Mouse (Mus musculus) liver, embryonic 15.5 days (tissue): ENCODE data around the gene Parp8. TPM values are rescaled to one million over a fixed set of nuclear protein-coding genes. Genes with fewer than 3 reads are reported as not detected.

Experiments used
- ATAC-seq: fragments of 200-750 bp; cut with Nextera tagmentation; 2 replicates; pipeline ENCODE4 v1.8.0; 2017; ENCODE audit warnings: moderate number of reproducible peaks, mild to moderate bottlenecking, moderate library complexity; ENCODE audit not compliant: insufficient read depth
- H3K27ac ChIP-seq: fragments of 300-500 bp; sonication (generic); replicated peaks from 2 replicates; pipeline ENCODE4 v1.5.1; 2015; ENCODE audit warnings: mild to moderate bottlenecking, inconsistent platforms
- H3K27me3 ChIP-seq: fragments of 300-500 bp; sonication (generic); 2 replicates; pipeline ENCODE4 v1.6.1; 2015; ENCODE audit warnings: mild to moderate bottlenecking, inconsistent platforms
- H3K36me3 ChIP-seq: fragments of 300-500 bp; sonication (generic); replicated peaks from 2 replicates; pipeline ENCODE4 v1.6.1; 2015; ENCODE audit warnings: moderate library complexity, mild to moderate bottlenecking, inconsistent platforms
- H3K4me1 ChIP-seq: fragments of 300-500 bp; sonication (generic); replicated peaks from 2 replicates; pipeline ENCODE4 v1.6.1; 2015; ENCODE audit warnings: inconsistent platforms
- H3K4me2 ChIP-seq: fragments of 300-500 bp; sonication (generic); 2 replicates; pipeline ENCODE4 v1.6.1; 2015; ENCODE audit warnings: moderate library complexity, mild to moderate bottlenecking, inconsistent platforms
- H3K4me3 ChIP-seq: fragments of 300-500 bp; sonication (generic); replicated peaks from 2 replicates; pipeline ENCODE4 v1.5.1; 2015; ENCODE audit warnings: mild to moderate bottlenecking, inconsistent platforms
- H3K9ac ChIP-seq: fragments of 300-500 bp; sonication (generic); 2 replicates; pipeline ENCODE4 v1.6.1; 2015; ENCODE audit warnings: moderate library complexity, mild to moderate bottlenecking, inconsistent platforms
- H3K9me3 ChIP-seq: fragments of 300-500 bp; sonication (generic); replicated peaks from 2 replicates; pipeline ENCODE4 v1.6.1; 2016; ENCODE audit warnings: inconsistent platforms
- whole genome bisulfite sequencing: fragments of 180-500 bp; shearing (Covaris S2); methylation state at CpG from one replicate; pipeline ENCODE4 v1.1.7; 2015; ENCODE audit warnings: mixed read lengths; ENCODE audit not compliant: insufficient replicate concordance; 5-methylcytosine and 5-hydroxymethylcytosine counted together
- polyA plus RNA-seq: library from polyadenylated mRNA; unstranded; fragments of >200 nt; fragmentation: Nextera tagmentation; extraction: Ambion mirVana; gene quantifications from 2 replicates; pipeline ENCODE4 v1.2.1, GENCODE M21; 2015

Parp8 gene
- polyA plus RNA-seq, 1 experiment from 2014 or later: 2.4 TPM

DNA sequence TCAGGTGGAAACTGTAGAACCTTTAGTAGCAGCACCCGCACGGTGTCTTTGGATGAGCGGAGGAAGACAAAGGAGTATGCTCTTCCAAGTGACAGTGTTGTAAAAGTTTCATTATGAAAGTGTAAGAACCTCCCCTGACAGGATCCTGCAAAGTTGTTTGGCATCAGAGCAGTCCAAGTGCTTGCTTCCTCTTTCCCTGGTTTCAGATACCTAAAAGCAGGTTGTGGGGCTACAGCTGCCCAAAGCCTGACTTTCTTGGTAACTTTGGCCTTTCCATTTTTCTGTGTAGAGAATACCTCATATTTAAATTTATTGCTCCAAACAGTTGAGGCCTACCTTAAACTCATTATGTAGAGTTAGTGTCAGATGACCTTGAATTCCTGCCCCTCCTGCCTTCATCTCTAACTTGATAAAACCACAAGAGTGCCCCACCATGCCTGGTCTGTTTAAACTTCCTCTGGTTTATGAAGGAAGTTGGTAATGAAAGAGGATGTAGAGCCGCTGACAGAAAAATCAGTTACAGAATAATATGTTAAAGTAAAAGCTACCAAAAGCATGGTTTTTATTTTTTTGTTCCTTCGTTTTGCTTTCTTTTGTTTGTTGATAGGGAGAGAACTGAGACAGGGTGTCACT is 8.5 kb upstream of the Parp8 start:
- no peaks in the 10 kb centered on the region for H3K27me3 ChIP-seq
- 0 out of 2 replicates have a peak, but pooled peaks have one; percentile 23 for ATAC-seq
- H3K36me3 ChIP-seq: no peaks in the 10 kb centered on the region
- WGBS: 34% methylated on average over 5 of the region's 5 CpGs
- H3K9me3 ChIP-seq: no peaks in the 10 kb centered on the region
- H3K4me1 ChIP-seq: 0 out of 2 replicates have a peak, but pooled peaks cover 3% of the 10 kb centered on the region
- peak overlapping the region; percentile 62 for H3K27ac ChIP-seq
- no peak overlapping the region for H3K4me2 ChIP-seq
- H3K9ac ChIP-seq: no peak overlapping the region
- H3K4me3 ChIP-seq: no peak overlapping the region

- 64% methylated on average over 1 of the region's 1 CpGs for WGBS
Measured at GRCm38 (mm10) chr13:117032402-117032801, 7.1 kb upstream of the Parp8 start.

DNA sequence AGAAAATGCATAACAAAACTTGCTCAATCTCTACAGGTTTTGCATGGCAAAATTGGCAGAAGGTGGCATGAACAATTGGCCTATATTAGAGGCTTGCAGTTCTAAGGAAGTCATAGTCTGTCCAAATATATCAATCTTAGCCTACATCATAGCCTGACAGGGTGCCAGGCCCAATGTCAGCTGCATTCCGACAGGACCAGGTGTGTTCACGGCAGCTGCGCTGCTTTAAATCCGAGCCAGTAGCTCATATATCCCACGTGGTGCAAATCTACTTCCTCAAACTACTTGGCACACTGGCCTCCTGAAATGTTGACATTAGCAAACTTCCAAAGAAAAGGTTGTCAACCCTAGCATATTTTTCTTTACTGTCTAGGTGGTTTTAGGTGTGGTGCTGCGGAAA is 6.2 kb upstream of the Parp8 start:
- no peak overlapping the region for H3K4me2 ChIP-seq
- no peaks in the 10 kb centered on the region for H3K36me3 ChIP-seq
- 0 out of 2 replicates have a peak, but pooled peaks cover 3% of the 10 kb centered on the region for H3K4me1 ChIP-seq
- peaks cover 11% of the 10 kb centered on the region for H3K27me3 ChIP-seq
- H3K9ac ChIP-seq: no peak overlapping the region
- H3K9me3 ChIP-seq: no peaks in the 10 kb centered on the region
- no peak overlapping the region for H3K4me3 ChIP-seq
- H3K27ac ChIP-seq: no peak overlapping the region
- ATAC-seq: no peak
- WGBS: 43% methylated on average over 6 of the region's 6 CpGs

More at GRCm38 (mm10) chr13:117032402-117032801, 7.1 kb upstream of the Parp8 start:
- Histone ChIP-seq H3K4me1 (0 out of 2 replicates have a peak, but pooled peaks cover 3% of the 10 kb centered on the region), H3K4me3 (0 out of 2 replicates have a peak overlapping the region, but pooled peaks have one; percentile 15), H3K9me3 (no peaks in the 10 kb centered on the region), H3K27ac (no peak overlapping the region), H3K4me2 (peak overlapping the region; percentile 18), H3K27me3 (peaks cover 3% of the 10 kb centered on the region), H3K36me3 (no peaks in the 10 kb centered on the region), H3K9ac (no peak overlapping the region)
- ATAC-seq: no peak

DNA sequence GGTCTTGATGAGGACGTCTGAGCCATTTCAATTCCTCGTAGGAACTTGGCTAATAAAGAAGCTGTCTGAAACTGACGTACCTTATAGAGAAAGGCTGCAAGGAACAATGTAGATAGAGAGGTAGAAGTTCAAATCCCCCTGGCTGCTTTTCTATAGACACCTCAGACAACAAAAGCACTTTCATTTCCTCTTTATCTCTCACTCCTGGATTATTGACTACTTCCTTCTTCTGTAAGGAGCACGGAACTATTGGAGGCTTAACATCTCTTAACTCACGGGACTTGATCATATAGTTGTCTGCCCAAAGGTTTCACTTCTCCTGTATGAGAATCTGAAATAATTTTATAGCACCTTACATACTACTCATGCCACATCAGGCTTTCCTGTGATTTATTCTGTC is 2.9 kb upstream of the Parp8 start:
- no peak for ATAC-seq
- 31% methylated on average over 5 of the region's 5 CpGs for WGBS
- H3K36me3 ChIP-seq: no peaks in the 10 kb centered on the region
- H3K4me3 ChIP-seq: no peak overlapping the region
- H3K4me2 ChIP-seq: no peak overlapping the region
- peaks cover 44% of the 10 kb centered on the region for H3K27me3 ChIP-seq
- H3K9me3 ChIP-seq: no peaks in the 10 kb centered on the region
- H3K9ac ChIP-seq: no peak overlapping the region
- no peak overlapping the region for H3K27ac ChIP-seq
- H3K4me1 ChIP-seq: peaks cover 6% of the 10 kb centered on the region; the same call in 1 of the 2 replicates

- no peak for ATAC-seq
- no peak overlapping the region for H3K9ac ChIP-seq
- 50% methylated on average over 9 of the region's 9 CpGs for WGBS
Measured at GRCm38 (mm10) chr13:117027336-117027735, 2.0 kb upstream of the Parp8 start.

GRCm38 (mm10) chr13:117026276-117026780 is 991 bp upstream of the Parp8 start:
- no peak overlapping the region for H3K27ac ChIP-seq

More at GRCm38 (mm10) chr13:117027336-117027735, 2.0 kb upstream of the Parp8 start:
- no peak overlapping the region for H3K4me2 ChIP-seq
- H3K4me1 ChIP-seq: peaks cover 6% of the 10 kb centered on the region; the same call in 1 of the 2 replicates
- H3K36me3 ChIP-seq: no peaks in the 10 kb centered on the region
- H3K9me3 ChIP-seq: no peaks in the 10 kb centered on the region
- no peak overlapping the region for H3K27ac ChIP-seq
- H3K27me3 ChIP-seq: peaks cover 48% of the 10 kb centered on the region
- H3K4me3 ChIP-seq: no peak overlapping the region

GRCm38 (mm10) chr13:117024916-117025225 is 466 bp downstream of the Parp8 start:
- Histone ChIP-seq H3K4me3 (peak overlapping the region; percentile 60), H3K36me3 (no peaks in the 10 kb centered on the region), H3K4me1 (peaks cover 6% of the 10 kb centered on the region; the same call in 1 of the 2 replicates), H3K4me2 (peak overlapping the region; percentile 72), H3K27ac (peak overlapping the region; percentile 58; the same call in 1 of the 2 replicates), H3K27me3 (peaks cover 48% of the 10 kb centered on the region), H3K9me3 (no peaks in the 10 kb centered on the region), H3K9ac (peak overlapping the region; percentile 23; the same call in 1 of the 2 replicates)
- ATAC-seq: peak; percentile 4; the same call in 1 of the 2 replicates
- 0% methylated on average over 18 of the region's 18 CpGs for WGBS

More at GRCm38 (mm10) chr13:117026276-117026780, 991 bp upstream of the Parp8 start:
- Histone ChIP-seq H3K4me3 (peak overlapping the region; percentile 60; the same call in 1 of the 2 replicates), H3K36me3 (no peaks in the 10 kb centered on the region), H3K9ac (no peak overlapping the region), H3K27me3 (peaks cover 48% of the 10 kb centered on the region), H3K4me1 (peaks cover 5% of the 10 kb centered on the region; the same call in 1 of the 2 replicates), H3K4me2 (peak overlapping the region; percentile 72; the same call in 1 of the 2 replicates), H3K9me3 (no peaks in the 10 kb centered on the region)
- no peak for ATAC-seq
- WGBS: 57% methylated on average over 7 of the region's 7 CpGs

GRCm38 (mm10) chr13:117024127-117024915 is 1.0 kb downstream of the Parp8 start:
- Histone ChIP-seq H3K27me3 (peaks cover 48% of the 10 kb centered on the region), H3K9me3 (no peaks in the 10 kb centered on the region), H3K36me3 (no peaks in the 10 kb centered on the region), H3K27ac (peak overlapping the region; percentile 58), H3K9ac (peak overlapping the region; percentile 23; the same call in 1 of the 2 replicates), H3K4me3 (peak overlapping the region; percentile 60), H3K4me1 (peaks cover 6% of the 10 kb centered on the region; the same call in 1 of the 2 replicates), H3K4me2 (peak overlapping the region; percentile 72)
- under 1% methylated on average over 64 of the region's 64 CpGs for WGBS
- peak; percentile 52 for ATAC-seq

DNA sequence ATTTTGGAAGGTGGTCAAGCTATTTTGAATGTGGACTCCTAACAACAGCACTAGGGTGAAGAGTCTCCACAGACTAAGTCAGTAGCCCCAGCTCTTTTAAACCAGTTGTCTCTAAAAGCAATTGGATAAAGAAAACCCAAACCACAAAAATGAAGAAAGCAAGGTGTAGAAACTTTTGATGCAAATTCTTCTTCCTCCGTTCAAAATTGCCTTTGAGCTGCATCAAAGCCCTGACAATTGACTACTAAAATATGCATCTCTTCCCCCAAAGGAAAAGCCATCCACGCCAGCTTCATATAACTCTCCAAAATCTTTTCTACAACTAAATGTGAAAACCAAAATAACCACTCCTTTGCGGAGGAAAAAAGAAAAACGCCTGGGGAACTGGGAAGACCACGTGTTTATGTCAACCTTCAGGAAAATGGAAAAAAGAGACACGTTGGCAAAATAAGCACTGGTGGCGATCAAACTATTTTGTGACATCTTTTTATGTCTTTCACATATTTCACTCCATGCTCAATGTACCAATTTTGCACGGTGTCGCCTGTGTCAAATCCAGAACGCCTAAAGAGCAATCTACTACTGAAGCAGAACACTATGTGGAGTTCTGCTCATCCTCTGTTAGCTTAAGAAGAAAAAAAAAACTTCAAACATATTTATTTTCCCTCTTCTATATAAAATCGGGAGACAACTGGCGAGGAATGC is 1.8 kb downstream of the Parp8 start:
- H3K4me3 ChIP-seq: peak overlapping the region; percentile 60
- no peak for ATAC-seq
- H3K9me3 ChIP-seq: no peaks in the 10 kb centered on the region
- WGBS: 10% methylated on average over 12 of the region's 12 CpGs
- H3K4me2 ChIP-seq: peak overlapping the region; percentile 72
- peaks cover 6% of the 10 kb centered on the region; the same call in 1 of the 2 replicates for H3K4me1 ChIP-seq
- H3K36me3 ChIP-seq: no peaks in the 10 kb centered on the region
- peaks cover 48% of the 10 kb centered on the region for H3K27me3 ChIP-seq
- no peak overlapping the region for H3K27ac ChIP-seq
- no peak overlapping the region for H3K9ac ChIP-seq

GRCm38 (mm10) chr13:117020631-117021030 is 4.7 kb downstream of the Parp8 start:
- WGBS: 26% methylated on average over 6 of the region's 6 CpGs
- Histone ChIP-seq H3K27me3 (peaks cover 28% of the 10 kb centered on the region), H3K4me3 (no peak overlapping the region), H3K36me3 (no peaks in the 10 kb centered on the region), H3K9me3 (no peaks in the 10 kb centered on the region), H3K4me1 (peaks cover 6% of the 10 kb centered on the region; the same call in 1 of the 2 replicates), H3K4me2 (no peak overlapping the region), H3K27ac (no peak overlapping the region), H3K9ac (no peak overlapping the region)
- no peak for ATAC-seq
